Mouse (Mus musculus): ENCODE results near the gene Ppme1. TPM values are rescaled to one million over a fixed set of nuclear protein-coding genes. Genes with fewer than 3 reads are reported as not detected.

Gene Ppme1
- 157 and 168 TPM in 2 replicates for polyA plus RNA-seq (2015; fragmentation: Nextera tagmentation; extraction: Ambion mirVana)

DNA sequence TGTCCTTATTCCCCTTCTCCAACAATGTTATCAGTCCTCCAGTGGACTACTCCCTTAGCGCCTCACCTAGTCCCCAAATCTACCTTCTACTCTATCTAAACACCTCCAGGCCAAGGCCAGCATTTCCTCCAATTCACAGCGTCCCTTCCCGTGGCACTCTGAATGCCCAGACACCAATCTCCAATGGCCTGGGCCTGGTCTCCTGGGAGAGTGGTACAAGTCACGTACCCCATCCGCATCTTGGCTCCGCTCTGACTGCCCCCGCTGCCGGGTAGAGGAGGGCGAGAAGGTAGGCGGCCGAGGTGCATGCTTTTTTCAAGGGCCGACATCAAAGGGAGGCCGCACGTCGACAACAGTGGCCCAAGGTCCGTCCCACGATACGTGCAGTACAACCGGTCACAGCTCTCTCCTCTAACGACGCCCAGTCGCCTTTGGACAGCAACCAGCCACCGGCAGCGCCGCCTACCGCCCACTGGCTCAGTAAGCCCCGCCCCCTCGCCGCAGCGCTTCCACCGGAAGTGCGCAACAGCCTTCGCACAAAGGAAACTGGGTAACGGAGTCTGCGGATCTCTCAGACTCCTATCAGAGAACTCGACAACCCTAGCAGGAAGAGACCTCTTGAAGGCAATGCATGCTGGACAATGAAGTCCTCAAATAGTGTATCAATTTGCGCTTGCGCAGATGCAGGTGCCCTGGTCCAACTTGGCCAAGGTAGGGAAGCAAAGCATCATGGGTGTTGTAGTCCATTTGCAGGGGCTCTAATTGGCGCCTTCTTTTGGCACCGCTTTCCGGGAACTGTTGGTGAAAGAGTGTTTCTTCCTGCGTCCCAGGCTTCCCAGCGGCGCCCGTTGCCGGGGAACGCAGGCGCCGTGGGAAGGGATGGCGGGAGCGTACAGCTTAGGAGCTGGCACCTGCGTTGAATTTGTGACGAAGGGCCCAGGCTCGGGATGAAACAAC, at the start of gene Ppme1, which contains the start of gene C2cd3:
Gene Ppme1, minus strand, starts transcription at position 813 of the 957 bp plus-strand sequence.
Gene C2cd3, plus strand, starts transcription at position 739 of the 957 bp plus-strand sequence.
- no peaks in the 10 kb centered on the region for H3K27me3 ChIP-seq (replicated peaks; ENCODE audit: control insufficient read depth, insufficient read depth, low read length)
- ATAC-seq = peak; percentile 99
- H3K27ac ChIP-seq (ENCODE audit: low read depth, low read length) = peak within 1 kb of the TSS; percentile 93
- no peaks in the 10 kb centered on the region for H3K9me3 ChIP-seq (ENCODE audit: control insufficient read depth, low read length)
- peaks cover 20% of the 10 kb centered on the region for H3K4me1 ChIP-seq (ENCODE audit: control insufficient read depth, insufficient read depth, low read depth, low read length)
- under 1% methylated on average over 54 of the region's 54 CpGs for WGBS
- peak within 1 kb of the TSS; percentile 93 for H3K9ac ChIP-seq (ENCODE audit: low read depth, low read length)
- peaks cover 9% of the 10 kb centered on the region; the same call in 1 of the 2 replicates for H3K36me3 ChIP-seq (ENCODE audit: control insufficient read depth, insufficient read depth, low read length)
- peak within 1 kb of the TSS; percentile 79 for H3K4me2 ChIP-seq (ENCODE audit: low read length)
- peak within 1 kb of the TSS; percentile 87 for H3K4me3 ChIP-seq (ENCODE audit: low read length)

DNA sequence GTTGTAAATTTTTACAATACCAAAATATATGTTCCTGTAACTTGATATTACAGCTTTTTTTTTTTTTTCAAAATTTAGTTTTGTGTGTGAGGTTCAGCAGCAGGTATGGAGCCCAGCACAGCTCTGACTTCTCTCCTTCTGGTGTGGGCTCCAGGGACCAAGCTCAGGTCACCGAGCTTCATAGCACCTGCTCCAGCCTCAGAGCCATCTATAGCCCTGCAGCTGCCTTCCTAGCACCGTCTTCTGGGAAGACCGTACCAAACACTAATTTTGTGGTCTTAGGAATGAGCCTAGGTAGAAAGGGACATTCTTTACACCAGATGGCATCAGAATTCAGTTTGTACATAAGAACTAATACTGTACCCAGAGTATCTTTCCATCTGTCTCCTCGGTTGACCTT, 36.6 kb upstream of the Ppme1 start:
- ATAC-seq = no peak
- no peak overlapping the region for H3K9ac ChIP-seq (ENCODE audit: low read depth, low read length)
- H3K27me3 ChIP-seq (replicated peaks; ENCODE audit: control insufficient read depth, insufficient read depth, low read length) = no peaks in the 10 kb centered on the region
- H3K36me3 ChIP-seq (ENCODE audit: control insufficient read depth, insufficient read depth, low read length) = peaks cover 17% of the 10 kb centered on the region
- no peaks in the 10 kb centered on the region for H3K4me1 ChIP-seq (ENCODE audit: control insufficient read depth, insufficient read depth, low read depth, low read length)
- no peak overlapping the region for H3K4me3 ChIP-seq (ENCODE audit: low read length)
- WGBS = 94% methylated on average over 4 of the region's 4 CpGs
- no peak overlapping the region for H3K27ac ChIP-seq (ENCODE audit: low read depth, low read length)
- no peak overlapping the region for H3K4me2 ChIP-seq (ENCODE audit: low read length)
- no peaks in the 10 kb centered on the region for H3K9me3 ChIP-seq (ENCODE audit: control insufficient read depth, low read length)

DNA sequence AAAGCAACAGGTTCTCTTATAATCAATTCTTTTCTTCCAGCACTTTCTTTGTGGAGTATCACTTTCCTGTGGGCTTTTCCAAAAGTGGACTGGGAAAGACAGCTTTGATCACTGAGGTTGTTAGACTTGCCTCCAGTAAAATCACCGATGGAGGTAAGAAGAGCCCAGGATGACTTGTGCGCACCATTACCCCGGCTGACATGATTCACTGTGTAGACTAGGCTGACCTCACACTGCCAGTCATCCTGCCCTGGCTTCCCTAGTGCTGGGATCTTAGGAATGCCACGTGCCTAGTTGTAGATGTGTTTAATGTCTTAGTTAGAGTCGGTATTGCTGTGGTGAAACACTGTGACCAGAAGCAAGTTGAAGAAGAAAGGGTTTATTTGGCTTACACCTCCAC, 35.6 kb upstream of the Ppme1 start:
- WGBS = 98% methylated on average over 5 of the region's 5 CpGs
- H3K36me3 ChIP-seq (ENCODE audit: control insufficient read depth, insufficient read depth, low read length) = peaks cover 17% of the 10 kb centered on the region
- H3K9me3 ChIP-seq (ENCODE audit: control insufficient read depth, low read length) = no peaks in the 10 kb centered on the region
- H3K4me1 ChIP-seq (ENCODE audit: control insufficient read depth, insufficient read depth, low read depth, low read length) = no peaks in the 10 kb centered on the region
- H3K4me3 ChIP-seq (ENCODE audit: low read length) = no peak overlapping the region
- H3K4me2 ChIP-seq (ENCODE audit: low read length) = no peak overlapping the region
- no peak overlapping the region for H3K27ac ChIP-seq (ENCODE audit: low read depth, low read length)
- H3K9ac ChIP-seq (ENCODE audit: low read depth, low read length) = no peak overlapping the region
- H3K27me3 ChIP-seq (replicated peaks; ENCODE audit: control insufficient read depth, insufficient read depth, low read length) = no peaks in the 10 kb centered on the region
- ATAC-seq = no peak

DNA sequence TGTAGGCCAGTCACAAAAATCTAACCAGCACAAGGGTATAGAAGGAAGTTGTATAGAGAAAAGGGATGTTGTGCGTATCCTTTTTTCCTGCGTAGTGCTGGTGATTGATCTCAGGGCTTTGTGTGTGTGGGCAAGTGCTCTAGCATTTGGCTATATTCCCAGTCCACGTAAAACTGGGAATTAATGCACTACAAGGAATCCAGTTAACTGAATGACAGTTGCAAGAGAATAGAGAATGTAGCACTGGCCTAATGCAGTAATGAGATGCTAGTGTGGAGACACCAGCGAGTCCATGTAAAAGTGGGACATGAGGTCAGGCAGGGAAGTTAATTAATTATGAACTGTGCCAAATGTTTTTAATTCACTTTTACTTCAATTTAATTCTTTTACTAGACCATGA, 30.6 kb upstream of the Ppme1 start:
- no peak for ATAC-seq
- WGBS = 63% methylated on average over 4 of the region's 4 CpGs
- Histone ChIP-seq H3K27me3 (replicated peaks; ENCODE audit: control insufficient read depth, insufficient read depth, low read length) (no peaks in the 10 kb centered on the region), H3K4me2 (ENCODE audit: low read length) (no peak overlapping the region), H3K27ac (ENCODE audit: low read depth, low read length) (no peak overlapping the region), H3K9me3 (ENCODE audit: control insufficient read depth, low read length) (no peaks in the 10 kb centered on the region), H3K36me3 (ENCODE audit: control insufficient read depth, insufficient read depth, low read length) (peaks cover 6% of the 10 kb centered on the region), H3K4me1 (ENCODE audit: control insufficient read depth, insufficient read depth, low read depth, low read length) (no peaks in the 10 kb centered on the region), H3K4me3 (ENCODE audit: low read length) (no peak overlapping the region), H3K9ac (ENCODE audit: low read depth, low read length) (no peak overlapping the region)

DNA sequence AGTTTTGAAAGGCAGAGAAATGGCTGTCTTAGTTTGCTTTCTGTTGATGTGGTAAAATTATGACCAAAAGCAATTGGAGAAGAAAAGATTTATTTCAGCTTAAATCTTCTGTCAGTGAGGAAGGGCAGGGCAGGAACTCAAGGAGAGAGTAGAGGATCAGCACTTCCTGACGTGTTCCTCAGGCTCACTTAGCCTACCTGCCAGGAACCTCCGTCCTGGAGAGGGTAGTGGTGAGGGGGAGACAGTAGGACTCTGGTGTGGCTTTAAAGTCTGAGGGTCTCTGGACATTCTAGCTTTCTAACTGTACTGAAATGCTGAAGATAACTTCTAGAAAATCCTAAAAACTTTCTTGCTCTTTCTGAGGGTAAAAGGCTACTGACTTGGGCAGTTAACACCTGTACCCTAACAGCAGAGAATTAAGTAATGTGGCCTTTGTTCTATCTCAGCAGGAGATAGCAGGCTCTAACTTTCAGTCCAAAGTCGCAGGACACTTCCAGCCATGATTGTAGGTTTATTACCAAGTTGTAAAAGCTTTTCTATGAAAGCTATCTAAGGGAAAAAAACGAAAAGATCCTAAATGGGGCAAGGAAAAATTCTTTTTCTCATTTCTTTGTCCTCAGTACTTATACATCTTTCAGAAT, 28.9 kb upstream of the Ppme1 start:
- Histone ChIP-seq H3K27me3 (replicated peaks; ENCODE audit: control insufficient read depth, insufficient read depth, low read length) (no peaks in the 10 kb centered on the region), H3K4me2 (ENCODE audit: low read length) (no peak overlapping the region), H3K9me3 (ENCODE audit: control insufficient read depth, low read length) (no peaks in the 10 kb centered on the region), H3K27ac (ENCODE audit: low read depth, low read length) (no peak overlapping the region), H3K36me3 (ENCODE audit: control insufficient read depth, insufficient read depth, low read length) (0 out of 2 replicates have a peak, but pooled peaks cover 2% of the 10 kb centered on the region), H3K4me3 (ENCODE audit: low read length) (no peak overlapping the region), H3K9ac (ENCODE audit: low read depth, low read length) (no peak overlapping the region), H3K4me1 (ENCODE audit: control insufficient read depth, insufficient read depth, low read depth, low read length) (no peaks in the 10 kb centered on the region)
- no peak for ATAC-seq
- WGBS = 68% methylated on average over 4 of the region's 4 CpGs

DNA sequence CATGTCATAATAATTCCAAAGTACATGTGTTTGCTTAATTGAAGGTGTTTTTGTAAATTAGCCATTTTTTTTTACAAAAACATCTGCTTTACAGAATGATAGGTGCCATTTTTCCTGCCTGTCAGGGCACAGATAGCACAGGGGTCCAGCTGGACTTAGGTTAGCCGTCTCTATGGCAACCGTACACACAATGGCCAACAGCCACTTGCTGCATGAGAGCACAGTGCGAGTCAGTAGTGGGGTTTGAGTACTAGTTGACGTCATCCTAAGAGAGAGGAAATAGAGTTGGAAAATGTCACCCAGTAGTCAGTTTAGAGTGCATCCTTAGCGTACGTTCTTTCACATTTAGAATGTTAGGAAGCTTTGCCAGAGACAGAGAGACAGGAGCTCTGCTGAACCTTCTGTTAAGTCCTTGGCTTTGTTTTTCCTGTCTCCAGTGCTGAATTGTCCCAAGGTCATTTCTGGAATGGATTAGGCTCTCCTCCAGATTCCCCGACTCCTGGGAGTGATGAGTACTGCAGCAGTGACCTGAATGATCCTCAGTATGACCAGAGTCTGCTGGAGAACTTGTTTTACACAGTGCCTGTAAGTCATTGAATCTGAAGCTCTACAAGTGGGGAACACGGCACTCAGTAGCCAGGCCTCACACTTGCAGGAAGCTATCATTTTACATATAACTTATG, 27.3 kb upstream of the Ppme1 start:
- Histone ChIP-seq H3K36me3 (ENCODE audit: control insufficient read depth, insufficient read depth, low read length) (peaks cover 5% of the 10 kb centered on the region; the same call in 1 of the 2 replicates), H3K27me3 (replicated peaks; ENCODE audit: control insufficient read depth, insufficient read depth, low read length) (no peaks in the 10 kb centered on the region), H3K9me3 (ENCODE audit: control insufficient read depth, low read length) (no peaks in the 10 kb centered on the region), H3K9ac (ENCODE audit: low read depth, low read length) (no peak overlapping the region), H3K4me3 (ENCODE audit: low read length) (no peak overlapping the region), H3K4me1 (ENCODE audit: control insufficient read depth, insufficient read depth, low read depth, low read length) (no peaks in the 10 kb centered on the region), H3K27ac (ENCODE audit: low read depth, low read length) (no peak overlapping the region), H3K4me2 (ENCODE audit: low read length) (no peak overlapping the region)
- ATAC-seq = 0 out of 2 replicates have a peak, but pooled peaks have one; percentile 56
- 51% methylated on average over 8 of the region's 8 CpGs for WGBS

DNA sequence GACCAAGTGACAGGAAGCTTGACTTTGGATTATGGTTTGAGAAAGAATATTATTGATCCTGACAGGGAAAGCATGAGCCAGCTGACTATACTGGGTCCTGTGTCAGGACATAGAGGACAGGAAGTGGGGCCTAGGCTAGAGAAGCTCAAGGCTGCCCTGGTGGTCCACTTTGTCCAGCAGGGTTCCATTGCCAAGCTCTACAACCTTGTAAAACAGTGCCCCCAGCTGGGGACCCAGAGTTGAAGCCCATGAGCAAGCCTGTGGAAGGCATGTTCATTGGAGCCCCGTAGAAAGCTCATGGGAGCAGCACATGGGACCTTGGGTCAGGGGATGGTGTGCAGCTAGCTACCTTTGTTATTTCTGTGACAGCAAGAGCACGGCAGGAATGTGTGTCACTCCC, 20.2 kb upstream of the Ppme1 start:
- H3K4me3 ChIP-seq (ENCODE audit: low read length) = no peak overlapping the region
- no peaks in the 10 kb centered on the region for H3K4me1 ChIP-seq (ENCODE audit: control insufficient read depth, insufficient read depth, low read depth, low read length)
- no peaks in the 10 kb centered on the region for H3K27me3 ChIP-seq (replicated peaks; ENCODE audit: control insufficient read depth, insufficient read depth, low read length)
- H3K9ac ChIP-seq (ENCODE audit: low read depth, low read length) = no peak overlapping the region
- peaks cover 25% of the 10 kb centered on the region for H3K36me3 ChIP-seq (ENCODE audit: control insufficient read depth, insufficient read depth, low read length)
- H3K4me2 ChIP-seq (ENCODE audit: low read length) = no peak overlapping the region
- H3K27ac ChIP-seq (ENCODE audit: low read depth, low read length) = no peak overlapping the region
- H3K9me3 ChIP-seq (ENCODE audit: control insufficient read depth, low read length) = no peaks in the 10 kb centered on the region
- no peak for ATAC-seq
- WGBS = 89% methylated on average over 2 of the region's 2 CpGs

DNA sequence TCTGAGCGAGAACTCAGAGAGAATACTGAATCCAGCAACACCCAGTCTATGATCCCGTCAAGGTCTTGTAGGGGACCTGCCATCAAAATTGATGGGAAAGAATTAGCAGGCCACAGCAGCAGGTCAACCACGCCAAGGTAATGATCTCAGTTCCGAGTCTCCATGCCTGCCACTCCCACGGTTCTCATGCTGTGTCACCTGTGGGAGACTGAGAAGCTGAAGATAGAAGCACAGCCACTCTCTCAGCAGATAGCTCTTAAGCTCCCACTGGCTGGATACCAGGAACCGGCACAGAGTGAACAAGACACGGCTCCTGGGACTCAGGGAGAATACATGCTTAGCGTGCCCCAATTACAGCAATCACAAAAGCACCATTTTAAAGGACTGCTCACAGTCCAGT, 18.1 kb upstream of the Ppme1 start:
- peaks cover 24% of the 10 kb centered on the region for H3K36me3 ChIP-seq (ENCODE audit: control insufficient read depth, insufficient read depth, low read length)
- no peak for ATAC-seq
- no peaks in the 10 kb centered on the region for H3K4me1 ChIP-seq (ENCODE audit: control insufficient read depth, insufficient read depth, low read depth, low read length)
- H3K4me3 ChIP-seq (ENCODE audit: low read length) = no peak overlapping the region
- no peaks in the 10 kb centered on the region for H3K27me3 ChIP-seq (replicated peaks; ENCODE audit: control insufficient read depth, insufficient read depth, low read length)
- no peak overlapping the region for H3K4me2 ChIP-seq (ENCODE audit: low read length)
- H3K9ac ChIP-seq (ENCODE audit: low read depth, low read length) = no peak overlapping the region
- 89% methylated on average over 8 of the region's 8 CpGs for WGBS
- H3K9me3 ChIP-seq (ENCODE audit: control insufficient read depth, low read length) = no peaks in the 10 kb centered on the region
- H3K27ac ChIP-seq (ENCODE audit: low read depth, low read length) = no peak overlapping the region

DNA sequence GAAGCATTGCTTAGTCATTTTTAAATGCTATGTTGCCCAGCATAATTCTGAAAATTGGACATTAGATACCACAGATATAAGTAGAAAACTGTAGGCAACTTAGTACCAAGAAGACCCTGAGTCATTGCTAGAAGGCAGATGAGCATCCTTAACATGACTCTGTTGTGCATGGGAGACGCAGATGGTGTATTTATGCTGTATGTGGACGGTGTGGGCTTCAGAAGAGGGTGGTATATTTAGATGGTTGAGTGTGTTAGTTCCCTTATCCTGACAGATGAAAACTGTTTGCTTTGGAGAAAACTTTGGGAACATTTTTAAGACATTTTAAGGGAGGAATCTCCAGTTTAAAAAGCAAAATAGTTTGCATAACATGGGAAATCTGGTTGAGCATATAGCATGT, 16.1 kb upstream of the Ppme1 start:
- no peak for ATAC-seq
- peaks cover 24% of the 10 kb centered on the region for H3K36me3 ChIP-seq (ENCODE audit: control insufficient read depth, insufficient read depth, low read length)
- H3K4me2 ChIP-seq (ENCODE audit: low read length) = no peak overlapping the region
- H3K9me3 ChIP-seq (ENCODE audit: control insufficient read depth, low read length) = no peaks in the 10 kb centered on the region
- 91% methylated on average over 2 of the region's 2 CpGs for WGBS
- no peak overlapping the region for H3K27ac ChIP-seq (ENCODE audit: low read depth, low read length)
- no peaks in the 10 kb centered on the region for H3K4me1 ChIP-seq (ENCODE audit: control insufficient read depth, insufficient read depth, low read depth, low read length)
- no peak overlapping the region for H3K9ac ChIP-seq (ENCODE audit: low read depth, low read length)
- no peaks in the 10 kb centered on the region for H3K27me3 ChIP-seq (replicated peaks; ENCODE audit: control insufficient read depth, insufficient read depth, low read length)
- no peak overlapping the region for H3K4me3 ChIP-seq (ENCODE audit: low read length)
